Mouse (Mus musculus) left cerebral cortex, adult 6 months (tissue): ENCODE data around the gene Itga1. TPM values are rescaled to one million over a fixed set of nuclear protein-coding genes. Genes with fewer than 3 reads are reported as not detected.

Source experiments
- long read RNA-seq, 2 experiments: library from polyadenylated mRNA; unstranded; transcript quantifications; one replicate each; pipeline ENCODE4 v2.0.0; 2019 to 2020
- polyA plus RNA-seq: library from polyadenylated mRNA; unstranded; fragments of <200 nt; fragmentation: Nextera tagmentation; gene quantifications from 2 replicates; pipeline ENCODE4 v1.2.3, GENCODE M21; 2021

Gene Itga1
- 0.92 and 1.0 TPM in 2 replicates for polyA plus RNA-seq
- long read RNA-seq, experiment 1, partial matches to known transcripts, result 1 of 5 reads
- long read RNA-seq, experiment 1, other reads (novel, unspliced or antisense), result 4 of 5 reads
- long read RNA-seq, experiment 2, partial matches to known transcripts, result 0 of 1 reads
- long read RNA-seq, experiment 2, other reads (novel, unspliced or antisense), result 1 of 1 reads

DNA sequence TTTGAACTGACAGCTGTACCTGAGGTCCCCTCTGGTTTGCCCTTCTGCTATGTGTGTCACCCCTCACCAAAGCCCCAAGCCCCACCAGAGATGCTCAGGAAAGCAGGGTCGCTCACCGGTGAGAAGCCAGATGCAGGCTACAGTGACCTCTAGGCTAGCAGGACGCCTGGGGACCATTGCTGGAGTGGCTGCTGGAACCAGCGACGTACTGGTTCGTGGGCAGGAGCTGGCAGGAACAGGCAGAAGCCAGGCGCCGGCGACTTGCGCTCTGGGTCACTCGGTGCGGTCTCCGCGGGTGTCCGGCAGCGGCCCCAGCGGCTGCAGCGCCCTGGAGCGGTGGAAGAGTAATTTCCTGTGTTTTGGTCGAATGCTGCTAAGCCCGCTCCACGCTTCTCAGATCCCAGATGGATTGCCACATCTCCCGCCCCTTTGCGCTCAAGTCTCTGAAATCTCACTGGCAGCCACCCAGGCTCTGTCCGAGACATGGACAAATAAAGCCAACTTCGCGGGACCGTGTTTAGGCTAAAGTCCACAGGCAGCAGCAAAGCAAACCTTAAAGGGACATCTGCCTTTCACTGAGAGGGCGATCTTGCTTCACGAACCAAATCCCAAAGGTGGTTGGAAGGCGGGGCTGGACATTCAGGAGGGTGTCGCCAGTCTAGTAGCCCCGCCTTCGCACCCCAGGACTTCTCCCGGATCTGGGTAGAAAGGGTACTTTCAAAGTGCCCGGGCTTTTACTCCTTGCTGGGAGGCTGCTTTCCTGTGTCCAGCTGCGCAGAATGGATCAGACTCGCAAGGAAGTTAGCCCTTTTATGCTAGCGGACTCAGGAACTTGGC, at the start of gene Itga1, which contains the start of gene Gm49395:
TSS of gene Itga1 (minus strand) at position 610 of the 837 bp plus-strand sequence.
TSS of gene Gm49395 (minus strand) at position 567 of the 837 bp plus-strand sequence.

GRCm38 (mm10) chr13:115090069-115090976, 11.4 kb downstream of the Itga1 start, which contains the start of gene Pelo:
Pelo (minus strand) TSS chr13:115090186.

DNA sequence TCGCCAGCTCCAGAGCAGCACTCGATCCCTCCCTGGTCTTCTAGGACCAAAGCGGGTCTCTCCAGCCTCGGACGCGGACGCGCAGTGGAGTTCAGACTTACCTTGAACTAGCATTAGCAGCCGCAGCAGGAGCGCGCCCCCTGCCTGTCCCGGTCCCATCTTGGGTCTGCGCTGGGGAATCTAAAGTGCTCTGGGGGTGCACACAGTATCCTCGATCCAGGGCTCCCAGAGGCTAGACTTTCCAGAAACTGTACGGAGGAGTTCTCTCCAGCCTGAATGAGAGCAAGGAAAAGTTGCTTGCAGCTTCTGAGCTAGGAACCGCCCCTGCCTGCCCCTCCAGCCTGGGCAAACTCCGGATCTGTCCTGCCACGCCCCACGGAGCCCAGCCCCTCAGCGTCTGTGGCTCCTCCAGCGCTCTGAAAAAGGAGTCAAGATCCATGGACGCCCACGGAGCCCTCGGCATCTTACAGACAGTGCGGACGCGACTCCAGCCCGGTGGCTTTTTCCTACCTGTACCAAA, 169.9 kb downstream of the Itga1 start, which contains the start of gene Itga2:
TSS of gene Itga2 (minus strand) at position 326 of the 520 bp plus-strand sequence.

Other genes with a start within 250 kb of the Itga1 start
- 0.01 TPM in 1 of 2 replicates, not detected in the other for gene Itga2, start 169.9 kb downstream of the Itga1 start, polyA plus RNA-seq
- 1.4 and 2.0 TPM in 2 replicates for gene Pelo, start 11.8 kb downstream of the Itga1 start, polyA plus RNA-seq
- 2.2 and 2.6 TPM in 2 replicates for gene Gm49395, start within 50 bp of the Itga1 start, polyA plus RNA-seq